Mouse (Mus musculus) heart, postnatal 0 days (tissue): ENCODE data around the gene Hdac2. TPM values are rescaled to one million over a fixed set of nuclear protein-coding genes. Genes with fewer than 3 reads are reported as not detected.

Experiments used
- ATAC-seq: fragments of 200-750 bp; cut with Nextera tagmentation; 2 replicates; pipeline ENCODE4 v1.8.0; 2017; ENCODE audit warnings: low read depth, moderate number of reproducible peaks, moderate library complexity; ENCODE audit not compliant: insufficient read depth
- DNase-seq: peaks from one replicate; pipeline ENCODE4 v3.0.0-alpha.2; 2016; ENCODE audit warnings: low spot score
- H3K27ac ChIP-seq: fragments of 300-500 bp; sonication (generic); 2 replicates; pipeline ENCODE4 v1.5.1; 2014; ENCODE audit warnings: low read depth, mild to moderate bottlenecking
- H3K27me3 ChIP-seq: fragments of 300-500 bp; sonication (generic); 2 replicates; pipeline ENCODE4 v1.6.1; 2014; ENCODE audit warnings: low read length, mixed read lengths; ENCODE audit not compliant: control insufficient read depth, insufficient read depth
- H3K36me3 ChIP-seq: fragments of 300-500 bp; sonication (generic); replicated peaks from 2 replicates; pipeline ENCODE4 v1.6.1; 2014; ENCODE audit warnings: low read length, mixed read lengths; ENCODE audit not compliant: control insufficient read depth, insufficient read depth
- H3K4me1 ChIP-seq: fragments of 300-500 bp; sonication (generic); 2 replicates; pipeline ENCODE4 v1.6.1; 2014; ENCODE audit warnings: antibody characterized with exemption; ENCODE audit not compliant: control insufficient read depth, insufficient read depth
- H3K4me2 ChIP-seq: fragments of 300-500 bp; sonication (generic); 2 replicates; pipeline ENCODE4 v1.6.1; 2014; ENCODE audit warnings: low read depth, mild to moderate bottlenecking, low read length, moderate library complexity
- H3K4me3 ChIP-seq: fragments of 300-500 bp; sonication (generic); 2 replicates; pipeline ENCODE4 v1.5.1; 2014; ENCODE audit warnings: low read depth, low read length
- H3K9ac ChIP-seq: fragments of 300-500 bp; sonication (generic); replicated peaks from 2 replicates; pipeline ENCODE4 v1.6.1; 2014; ENCODE audit warnings: low read depth, low read length, mixed read lengths
- H3K9me3 ChIP-seq: fragments of 300-500 bp; sonication (generic); replicated peaks from 2 replicates; pipeline ENCODE4 v1.6.1; 2016; ENCODE audit warnings: low read length; ENCODE audit not compliant: control insufficient read depth
- CTCF ChIP-seq: IDR thresholded peaks from 2 replicates; pipeline ENCODE4 v1.5.1; 2016; ENCODE audit warnings: antibody characterized with exemption, control low read depth, low read depth
- EP300 ChIP-seq: IDR thresholded peaks from 2 replicates; pipeline ENCODE4 v1.6.1; 2016; ENCODE audit warnings: antibody characterized with exemption, low read depth
- WGBS: fragments of 180-500 bp; shearing (Covaris S2); extraction: QIAGEN DNeasy Blood & Tissue Kit; methylation state at CpG from one replicate; pipeline ENCODE4 v1.1.7; 2014; 5-methylcytosine and 5-hydroxymethylcytosine counted together
- polyA plus RNA-seq: library from polyadenylated mRNA; unstranded; fragments of >200 nt; fragmentation: Nextera tagmentation; extraction: Ambion mirVana; gene quantifications from 2 replicates; pipeline ENCODE4 v1.2.1, GENCODE M21; 2015
- total RNA-seq: library from RNA; depleted of rRNA; stranded (reverse); fragments of >200 nt; gene quantifications from 2 replicates; pipeline ENCODE4 v1.2.3, GENCODE M21; 2014; ENCODE audit warnings: low replicate concordance; rRNA removed

Hdac2 gene
- total and polyA plus RNA-seq, 2 experiments from 2014 or later: 72.4 to 108 TPM

DNA sequence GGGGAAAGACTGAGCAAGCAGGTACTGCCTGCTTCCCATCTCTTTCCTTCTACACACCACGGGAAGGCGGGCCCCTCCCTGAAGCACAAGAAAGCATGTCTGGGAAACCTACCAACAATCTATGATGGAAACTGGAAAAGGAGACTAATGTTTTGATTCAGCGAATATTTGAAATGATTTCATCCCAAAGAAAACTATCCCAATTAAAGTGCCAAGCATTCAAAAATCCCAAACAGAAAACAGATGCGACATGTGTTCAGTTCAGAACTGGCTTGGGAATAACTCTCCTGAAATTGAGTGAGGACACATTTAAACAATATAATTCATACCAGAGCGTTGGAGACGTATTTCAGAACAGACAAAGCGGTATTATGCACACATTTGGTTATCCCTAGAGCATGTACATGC lies 60.8 kb downstream of the Hdac2 start:
- no peak overlapping the region for H3K9ac ChIP-seq
- no peak overlapping the region for H3K27ac ChIP-seq
- no peak for TF ChIP-seq EP300
- no peak for TF ChIP-seq CTCF
- no peak overlapping the region for H3K4me2 ChIP-seq
- no peaks in the 10 kb centered on the region for H3K4me1 ChIP-seq
- H3K36me3 ChIP-seq: no peaks in the 10 kb centered on the region
- no peaks in the 10 kb centered on the region for H3K27me3 ChIP-seq
- WGBS: 74% methylated on average over 7 of the region's 7 CpGs
- no peak overlapping the region for H3K4me3 ChIP-seq
- H3K9me3 ChIP-seq: no peaks in the 10 kb centered on the region
- DNase-seq: no peak
- ATAC-seq: no peak

DNA sequence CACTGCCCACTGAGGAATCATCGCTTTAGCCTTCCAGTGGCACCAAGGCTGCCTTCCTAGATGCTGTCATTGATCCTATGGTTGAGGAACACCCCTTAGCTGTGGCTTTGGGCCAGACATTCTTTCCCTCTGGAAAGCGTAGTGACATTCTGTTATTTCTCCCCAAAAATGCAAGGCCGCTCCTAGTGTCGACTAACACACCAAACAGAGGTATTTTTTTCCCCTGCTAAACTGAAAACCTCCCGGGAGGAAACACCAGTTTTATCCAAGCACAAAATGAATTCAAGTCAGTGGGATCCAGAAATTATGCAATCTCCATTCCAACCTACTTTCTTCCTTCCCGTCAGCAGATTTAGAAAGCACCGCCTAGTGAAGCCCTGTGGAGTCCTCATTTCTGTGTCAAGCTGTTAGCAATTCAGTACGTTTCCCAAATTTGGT lies 73.3 kb downstream of the Hdac2 start:
- Histone ChIP-seq H3K27ac (peak overlapping the region; percentile 33), H3K27me3 (no peaks in the 10 kb centered on the region), H3K4me3 (no peak overlapping the region), H3K36me3 (no peaks in the 10 kb centered on the region), H3K9ac (no peak overlapping the region), H3K4me1 (peaks cover 7% of the 10 kb centered on the region; the same call in 1 of the 2 replicates), H3K9me3 (no peaks in the 10 kb centered on the region), H3K4me2 (no peak overlapping the region)
- TF ChIP-seq CTCF (no peak), EP300 (no peak)
- peak; percentile 11 for DNase-seq
- 62% methylated on average over 8 of the region's 8 CpGs for WGBS
- no peak for ATAC-seq

Other genes with a start within 250 kb of the Hdac2 start
- gene Marcks, start 164.4 kb downstream of the Hdac2 start, total RNA-seq: 56.9 and 83.6 TPM in 2 replicates
- gene Marcks, start 164.4 kb downstream of the Hdac2 start, polyA plus RNA-seq: 38.3 TPM in 2 replicates